Mouse (Mus musculus): ENCODE data around the gene Enox1. TPM values are rescaled to one million over a fixed set of nuclear protein-coding genes. Genes with fewer than 3 reads are reported as not detected.

Gene Enox1
- polyA plus RNA-seq, 1 experiment: 34.9 TPM

DNA sequence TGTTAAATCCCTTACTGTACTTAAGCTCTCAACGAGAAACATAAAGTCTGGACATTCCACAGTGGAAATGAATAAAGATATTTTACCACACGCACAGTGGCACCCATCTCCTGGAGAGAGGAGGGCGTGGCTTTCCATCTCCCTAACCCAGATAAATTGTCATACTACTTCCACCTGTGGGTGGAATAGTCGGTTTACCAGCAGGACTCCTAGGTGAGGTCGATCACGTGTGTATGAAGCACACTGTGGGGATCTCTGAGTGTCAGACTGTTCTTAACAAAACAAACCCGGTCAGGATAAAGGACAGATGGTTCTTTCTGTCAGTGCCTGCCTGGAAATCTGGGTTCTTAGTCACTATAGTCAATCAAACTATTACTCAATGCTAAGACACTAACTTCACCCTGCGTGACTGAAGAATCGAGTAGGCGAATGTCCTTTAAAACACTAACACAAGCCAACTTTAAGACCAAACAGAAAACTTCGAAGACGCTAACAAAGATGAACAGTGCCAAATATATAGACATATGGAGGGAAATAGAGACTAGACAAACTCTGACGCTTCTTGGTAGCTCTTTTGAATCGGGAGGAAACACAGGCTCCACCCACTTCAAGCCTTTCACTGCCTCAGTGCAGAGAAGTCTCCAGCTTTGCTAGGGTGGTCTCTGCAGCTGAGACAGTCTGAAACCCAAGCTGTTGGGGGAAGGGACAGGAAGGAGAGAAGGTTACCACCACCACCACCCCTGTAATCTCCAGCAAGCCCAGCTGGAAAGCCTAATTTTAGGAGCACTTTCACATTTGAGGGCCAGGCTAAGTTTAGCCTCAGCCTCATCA lies 423.8 kb downstream of the Enox1 start:
- no peak for TF ChIP-seq POLR2A (IDR thresholded peaks at IDR 0.05; ENCODE audit: borderline replicate concordance, extremely low read depth, insufficient read depth, insufficient read length, poor library complexity, severe bottlenecking)

DNA sequence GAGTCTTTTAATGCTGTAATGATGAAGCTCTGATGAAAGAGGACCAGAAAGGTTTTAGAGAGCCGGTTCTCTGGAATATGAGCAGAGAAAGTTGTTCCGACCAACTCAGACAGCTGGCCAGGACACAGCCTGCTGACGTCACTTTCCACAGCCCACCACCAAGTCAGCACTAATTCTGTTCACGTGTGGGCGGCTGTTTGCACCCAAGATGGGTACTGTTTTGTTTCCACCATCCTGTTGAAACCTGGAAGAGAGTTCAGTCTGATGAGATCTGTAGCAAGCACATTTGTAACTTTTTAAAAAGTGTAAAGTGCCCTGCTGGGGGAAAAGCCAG lies 424.3 kb downstream of the Enox1 start:
- TF ChIP-seq POLR2A (IDR thresholded peaks at IDR 0.05; ENCODE audit: borderline replicate concordance, extremely low read depth, insufficient read depth, insufficient read length, poor library complexity, severe bottlenecking): no peak
- no peak for TF ChIP-seq CTCF (IDR thresholded peaks at IDR 0.05; ENCODE audit: borderline replicate concordance, extremely low read depth, insufficient read depth, insufficient read length)

More for the DNA sequence above, 423.8 kb downstream of the Enox1 start:
- DNase-seq (ENCODE audit: low read depth): peak; percentile 51

DNA sequence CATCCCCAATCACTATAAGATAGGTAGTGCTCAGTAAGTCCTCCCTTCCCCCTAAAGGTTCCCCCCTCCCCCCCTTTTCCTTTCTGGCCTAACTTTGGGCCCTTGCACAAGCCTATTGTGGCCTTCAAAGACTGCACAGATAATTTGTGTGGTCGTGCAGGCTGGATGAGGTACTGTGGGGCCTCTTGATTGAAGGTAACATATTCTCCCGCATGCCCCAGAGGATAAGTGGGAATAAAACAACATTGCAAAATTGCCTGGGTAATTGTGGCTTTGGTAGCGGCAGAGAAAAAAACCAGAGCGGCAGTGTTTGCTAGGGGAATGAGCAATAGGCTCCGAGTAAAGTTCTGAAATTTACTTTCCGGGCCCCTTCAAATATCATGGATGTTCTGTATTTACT lies 425.1 kb downstream of the Enox1 start:
- TF ChIP-seq POLR2A (IDR thresholded peaks at IDR 0.05; ENCODE audit: borderline replicate concordance, extremely low read depth, insufficient read depth, insufficient read length, poor library complexity, severe bottlenecking) (no peak), CTCF (IDR thresholded peaks at IDR 0.05; ENCODE audit: borderline replicate concordance, extremely low read depth, insufficient read depth, insufficient read length) (no peak)

More for the DNA sequence above, 424.3 kb downstream of the Enox1 start:
- no peak for DNase-seq (ENCODE audit: low read depth)

DNA sequence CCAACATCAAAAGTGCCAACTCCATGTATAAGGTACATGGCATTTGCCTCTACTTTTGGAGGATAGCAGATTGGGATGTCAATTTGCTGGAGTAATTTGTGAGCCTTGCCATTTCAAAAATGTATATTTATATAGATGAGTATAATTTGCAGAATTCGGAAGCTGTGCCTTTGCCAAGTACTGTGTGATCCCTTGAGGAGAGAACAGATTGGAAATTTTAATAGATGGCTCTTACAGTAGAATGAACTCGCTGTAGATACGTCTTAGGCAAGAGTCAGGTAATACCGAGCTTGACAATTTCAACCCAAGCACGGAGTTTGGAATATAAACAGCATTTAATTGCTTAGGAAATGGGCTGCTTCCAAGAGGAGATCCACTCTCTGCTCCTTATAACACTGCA lies 427.9 kb downstream of the Enox1 start:
- DNase-seq (ENCODE audit: low read depth): peak; percentile 79
- TF ChIP-seq POLR2A (IDR thresholded peaks at IDR 0.05; ENCODE audit: borderline replicate concordance, extremely low read depth, insufficient read depth, insufficient read length, poor library complexity, severe bottlenecking): no peak
- TF ChIP-seq CTCF (IDR thresholded peaks at IDR 0.05; ENCODE audit: borderline replicate concordance, extremely low read depth, insufficient read depth, insufficient read length): no peak

More for the DNA sequence above, 425.1 kb downstream of the Enox1 start:
- peak; percentile 27 for DNase-seq (ENCODE audit: low read depth)

DNA sequence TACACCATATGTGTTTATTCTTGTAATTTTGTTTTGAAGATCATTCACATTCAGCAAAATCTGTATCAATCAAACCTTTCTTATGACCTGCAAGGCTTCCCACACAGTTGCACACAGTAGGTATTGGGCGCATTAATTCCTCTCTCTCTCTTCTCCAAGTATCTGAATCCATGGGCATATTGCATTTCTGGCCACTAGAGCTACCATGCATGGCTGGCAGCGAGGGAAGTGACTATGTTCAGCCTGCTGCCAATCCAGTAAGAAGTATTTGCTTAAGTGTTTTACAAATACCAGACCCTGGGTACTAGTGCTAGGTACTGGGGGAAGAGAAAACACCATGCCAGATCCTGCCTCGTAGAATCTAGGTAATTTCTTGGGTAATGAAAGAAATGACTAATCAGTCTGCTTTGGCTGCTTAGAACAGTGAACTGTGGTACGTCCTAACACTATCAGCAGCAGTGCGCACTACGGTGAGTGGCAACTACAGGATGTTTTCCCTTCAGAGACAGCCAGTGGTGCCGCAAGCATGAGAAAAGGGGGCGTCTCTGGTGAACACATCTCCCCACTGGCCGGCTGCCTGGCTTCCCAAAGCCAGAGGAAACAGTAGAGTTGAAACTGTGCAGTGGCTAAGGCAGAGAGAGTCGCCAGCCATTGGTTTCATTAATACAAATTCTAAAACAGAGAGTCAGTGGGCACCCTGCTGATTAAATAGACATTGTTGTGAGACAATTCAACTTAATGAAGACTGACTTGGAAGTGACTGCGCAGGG lies 428.7 kb downstream of the Enox1 start:
- TF ChIP-seq POLR2A (IDR thresholded peaks at IDR 0.05; ENCODE audit: borderline replicate concordance, extremely low read depth, insufficient read depth, insufficient read length, poor library complexity, severe bottlenecking): no peak
- DNase-seq (ENCODE audit: low read depth): peak; percentile 47

DNA sequence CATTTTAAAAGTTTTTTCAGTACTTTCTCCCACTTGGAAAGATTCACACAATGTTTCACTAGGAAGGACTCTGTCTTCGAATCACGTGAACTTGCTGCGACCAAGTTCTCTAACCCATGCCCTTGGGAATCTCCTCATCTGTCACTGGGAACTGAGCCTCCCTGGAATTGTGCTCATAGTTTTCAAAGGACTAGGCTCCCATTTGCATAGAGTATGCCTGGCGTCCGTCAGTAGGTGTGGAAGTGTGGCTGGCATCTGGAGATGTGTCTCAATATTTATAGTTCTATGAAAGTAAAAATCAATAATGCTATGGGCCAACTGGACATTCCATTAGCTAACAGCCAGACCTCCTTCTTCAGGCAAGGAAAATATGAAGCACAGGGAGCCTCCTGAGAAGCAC lies 429.5 kb downstream of the Enox1 start:
- no peak for DNase-seq (ENCODE audit: low read depth)
- TF ChIP-seq POLR2A (IDR thresholded peaks at IDR 0.05; ENCODE audit: borderline replicate concordance, extremely low read depth, insufficient read depth, insufficient read length, poor library complexity, severe bottlenecking) (no peak), CTCF (IDR thresholded peaks at IDR 0.05; ENCODE audit: borderline replicate concordance, extremely low read depth, insufficient read depth, insufficient read length) (no peak)

DNA sequence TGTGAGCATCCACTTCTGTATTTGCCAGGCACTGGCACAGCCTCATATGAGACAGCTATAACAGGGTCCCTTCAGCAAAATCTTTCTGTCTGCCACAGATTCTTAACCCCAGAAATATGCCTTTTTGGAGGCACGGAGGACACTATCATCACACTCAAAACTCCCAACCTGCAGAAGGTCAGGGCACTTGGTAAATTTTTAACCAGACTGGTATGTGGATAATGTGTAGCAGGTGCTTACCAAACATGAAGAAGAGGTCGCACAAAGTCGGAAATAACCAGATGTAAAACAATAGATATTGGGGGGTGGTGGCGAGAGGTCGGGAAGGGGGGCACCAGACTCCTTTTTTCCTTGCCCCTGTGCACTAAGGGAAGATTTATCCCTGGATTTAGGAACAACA lies 430.6 kb downstream of the Enox1 start:
- no peak for DNase-seq (ENCODE audit: low read depth)

DNA sequence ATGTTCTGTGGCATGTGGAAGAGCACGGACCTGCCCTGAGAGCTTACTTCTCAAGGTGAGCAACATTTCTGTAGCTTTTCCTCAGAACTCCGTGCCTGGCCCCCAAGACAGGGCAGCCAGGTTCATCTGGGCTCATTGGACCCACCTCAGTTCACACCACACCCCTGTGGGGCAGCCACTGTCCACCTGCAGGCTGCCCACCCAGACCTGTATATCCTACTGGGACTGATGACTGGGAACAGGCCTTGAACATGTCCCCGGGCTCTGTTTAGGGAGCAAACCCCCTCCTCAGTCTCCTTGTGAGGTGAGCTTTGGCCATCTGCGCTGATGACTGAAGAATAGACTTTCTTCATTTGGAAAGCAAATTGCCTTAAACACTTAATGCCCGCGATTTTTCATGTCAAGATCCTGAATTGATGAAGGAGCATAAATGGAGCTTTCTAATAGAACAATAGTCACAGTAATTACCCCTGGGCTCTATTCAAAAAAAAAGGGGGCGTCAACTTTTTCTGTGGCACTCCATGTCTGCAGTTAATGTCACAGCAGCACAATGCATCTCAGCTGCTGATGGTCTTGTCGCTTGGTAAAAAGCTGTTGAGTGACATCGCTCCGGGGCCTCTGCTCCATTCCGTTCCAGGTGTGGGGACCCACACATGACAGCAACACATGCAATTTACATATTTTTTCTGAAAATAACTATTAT lies 436.7 kb downstream of the Enox1 start:
- peak; percentile 94 for DNase-seq (ENCODE audit: low read depth)
- TF ChIP-seq CTCF (IDR thresholded peaks at IDR 0.05; ENCODE audit: borderline replicate concordance, extremely low read depth, insufficient read depth, insufficient read length) (no peak), POLR2A (IDR thresholded peaks at IDR 0.05; ENCODE audit: borderline replicate concordance, extremely low read depth, insufficient read depth, insufficient read length, poor library complexity, severe bottlenecking) (no peak)

More for the DNA sequence above, 430.6 kb downstream of the Enox1 start:
- no peak for TF ChIP-seq CTCF (IDR thresholded peaks at IDR 0.05; ENCODE audit: borderline replicate concordance, extremely low read depth, insufficient read depth, insufficient read length)
- no peak for TF ChIP-seq POLR2A (IDR thresholded peaks at IDR 0.05; ENCODE audit: borderline replicate concordance, extremely low read depth, insufficient read depth, insufficient read length, poor library complexity, severe bottlenecking)

DNA sequence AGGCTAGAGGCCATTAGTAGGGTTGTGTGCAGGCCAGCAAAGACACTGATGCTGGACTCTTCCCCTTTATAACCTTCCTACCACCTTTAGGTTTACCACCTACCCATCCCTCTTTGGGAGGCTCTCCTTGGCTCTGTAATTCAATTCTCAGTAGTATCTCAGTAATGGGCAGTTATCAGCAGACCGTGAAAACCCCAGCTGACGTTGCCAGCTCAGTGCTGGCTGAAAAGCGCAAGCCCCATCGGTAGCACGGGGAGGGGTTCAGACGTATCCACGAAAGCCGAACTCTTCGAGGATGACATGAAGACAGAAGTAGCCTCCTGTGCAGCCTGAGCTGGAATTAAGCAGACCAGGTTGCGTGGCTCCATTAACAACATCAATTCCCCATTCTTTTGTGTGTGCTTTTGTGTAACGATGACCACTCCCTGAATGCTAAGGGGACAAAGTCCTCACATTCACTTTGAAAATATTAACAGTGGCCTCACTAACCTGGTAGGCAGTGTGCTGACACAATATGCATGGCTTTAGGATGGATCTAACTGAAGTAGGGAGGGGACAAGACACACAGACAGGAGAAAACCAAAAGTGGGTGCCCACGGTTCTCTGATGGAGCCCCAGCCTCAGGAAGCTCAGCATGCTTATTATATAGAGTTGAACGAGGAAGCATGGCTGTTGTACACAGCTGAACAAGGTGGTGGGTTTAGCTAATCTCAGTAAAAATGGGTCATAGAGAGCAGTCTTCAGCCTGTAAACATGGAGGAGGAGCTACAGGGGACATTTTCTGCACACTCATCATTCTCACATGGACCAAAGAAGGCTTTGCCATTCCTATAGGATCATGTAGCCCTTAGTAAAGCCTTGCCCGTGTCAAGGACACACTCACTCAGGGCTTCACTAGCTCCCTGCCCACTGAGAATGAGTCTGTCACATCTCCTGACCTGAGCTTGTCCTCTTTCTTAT lies 439.9 kb downstream of the Enox1 start:
- TF ChIP-seq CTCF (IDR thresholded peaks at IDR 0.05; ENCODE audit: borderline replicate concordance, extremely low read depth, insufficient read depth, insufficient read length) (no peak), POLR2A (IDR thresholded peaks at IDR 0.05; ENCODE audit: borderline replicate concordance, extremely low read depth, insufficient read depth, insufficient read length, poor library complexity, severe bottlenecking) (no peak)

DNA sequence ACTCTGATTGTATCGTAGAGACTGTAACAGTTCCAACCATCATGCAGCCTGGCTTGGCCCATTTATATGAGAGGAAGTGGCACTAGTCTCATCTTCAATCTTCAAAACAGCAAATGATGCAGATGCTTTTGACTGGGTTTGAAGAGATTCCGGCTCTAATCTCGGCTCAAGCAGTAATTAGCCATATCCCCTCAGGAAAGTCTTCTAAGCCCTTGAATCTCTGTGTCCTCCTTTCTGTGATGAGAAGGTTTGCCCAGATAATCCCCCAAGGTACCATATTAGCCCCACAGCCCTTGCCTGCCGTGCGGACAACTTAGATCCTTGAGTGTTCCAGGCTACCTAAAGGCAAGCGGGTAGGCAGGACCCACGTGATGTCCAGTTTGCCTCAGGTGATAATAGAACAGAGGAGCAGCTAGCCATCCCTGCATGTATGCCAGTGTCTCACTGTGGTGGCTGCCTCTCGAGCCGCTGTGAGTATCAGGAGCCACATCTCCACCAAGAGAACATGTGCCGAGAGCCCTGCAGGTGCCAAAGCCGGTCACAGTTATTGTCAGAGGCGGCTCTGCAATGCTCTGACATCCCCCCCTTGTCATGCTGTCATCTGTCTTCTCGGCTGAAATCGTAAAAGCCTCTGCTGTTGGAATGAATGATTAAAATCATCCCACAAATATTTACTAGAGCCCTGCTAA lies 442.6 kb downstream of the Enox1 start:
- DNase-seq (ENCODE audit: low read depth): peak; percentile 43
- TF ChIP-seq CTCF (IDR thresholded peaks at IDR 0.05; ENCODE audit: borderline replicate concordance, extremely low read depth, insufficient read depth, insufficient read length) (no peak), POLR2A (IDR thresholded peaks at IDR 0.05; ENCODE audit: borderline replicate concordance, extremely low read depth, insufficient read depth, insufficient read length, poor library complexity, severe bottlenecking) (no peak)

More for the DNA sequence above, 439.9 kb downstream of the Enox1 start:
- no peak for DNase-seq (ENCODE audit: low read depth)

Measured in brain, embryonic 14.5 days (tissue).